Mouse (Mus musculus) E14TG2a.4 (cell line): ENCODE data around the gene Tmc8.

Experiments
- CTCF ChIP-seq: conservative IDR thresholded peaks from 2 replicates; pipeline ENCODE4 v1.5.1; 2014; ENCODE audit warnings: low read length
- NANOG ChIP-seq: IDR thresholded peaks from 2 replicates; pipeline ENCODE4 v1.6.1; 2014; ENCODE audit warnings: borderline replicate concordance, low read length, mixed read lengths

DNA sequence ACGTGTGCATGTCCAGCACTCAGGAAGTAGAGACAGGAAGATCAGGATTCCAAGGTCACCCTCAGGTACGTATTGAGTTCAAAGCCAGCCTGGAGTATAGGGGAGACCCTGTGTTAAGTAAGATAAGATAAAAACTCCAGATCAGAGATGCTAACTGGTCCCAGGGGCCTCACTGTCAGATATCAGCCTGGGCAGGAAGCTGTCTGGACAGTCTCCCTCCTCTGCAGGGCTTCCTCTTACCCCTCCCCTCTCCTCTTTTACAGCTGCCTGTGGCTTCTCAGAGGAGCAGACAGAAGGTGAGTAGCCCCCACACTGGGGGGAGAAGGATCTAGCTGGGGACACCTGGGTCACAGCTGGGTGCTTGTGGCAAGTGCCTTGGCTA is 16.3 kb downstream of the Tmc8 start:
- TF ChIP-seq CTCF (no peak), NANOG (no peak)
